32 mouse cellular contexts compared by ENCODE assay signal in the genomic region with DNA sequence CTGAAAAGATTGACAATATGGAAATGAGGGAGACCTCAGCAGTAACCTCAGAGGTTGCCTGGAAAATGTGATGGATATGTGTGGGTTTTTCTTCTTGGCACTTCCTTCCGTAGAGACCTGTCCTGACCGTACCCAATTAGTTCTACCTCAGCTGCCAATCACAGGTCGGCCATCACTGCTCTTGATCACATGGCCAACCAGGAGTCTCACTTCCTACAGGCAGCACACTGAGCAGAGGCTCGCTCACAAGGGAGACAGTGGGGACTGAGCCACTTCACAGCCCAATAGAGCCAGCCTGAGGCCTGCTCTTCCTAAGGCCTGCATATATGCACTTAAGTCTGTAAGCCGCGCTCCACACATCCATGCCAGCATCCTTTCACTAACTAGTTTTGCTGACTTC.
"Had no signal": no experiment of that assay in that cellular context is flagged by ENCODE, and none has a peak within 500 bp of the region (broad histone marks: within the 10 kb centered on the region; RNA-seq: fewer than 3 reads in every experiment).

No protein-coding gene starts in this region.

- H3K9me3 ChIP-seq: limb, embryonic 10.5 days; limb, embryonic 12.5 days; limb, embryonic 13.5 days; limb, embryonic 15.5 days; liver, embryonic 12.5 days; liver, embryonic 13.5 days; liver, embryonic 15.5 days; lung, embryonic 15.5 days; megakaryocyte, embryonic 14.5 days; midbrain, embryonic 10.5 days; midbrain, embryonic 12.5 days; midbrain, embryonic 13.5 days; midbrain, embryonic 15.5 days had no signal

- H3K9ac ChIP-seq: limb, embryonic 12.5 days; limb, embryonic 13.5 days; limb, embryonic 15.5 days; liver, embryonic 12.5 days; liver, embryonic 13.5 days; liver, embryonic 14.5 days; liver, embryonic 15.5 days; liver, postnatal 0 days; lung, embryonic 14.5 days; lung, embryonic 15.5 days; midbrain, embryonic 12.5 days; midbrain, embryonic 13.5 days; midbrain, embryonic 15.5 days had no signal

- ATAC-seq: liver, embryonic 12.5 days; liver, postnatal 0 days; lung, postnatal 0 days; midbrain, embryonic 13.5 days; midbrain, embryonic 15.5 days; midbrain, embryonic 16.5 days had no signal

- H3K4me1 ChIP-seq: liver, embryonic 15.5 days; lung, embryonic 15.5 days; midbrain, embryonic 12.5 days had no signal

- H3K4me3 ChIP-seq: left cerebral cortex, adult 2 months; limb, embryonic 10.5 days; limb, embryonic 12.5 days; limb, embryonic 13.5 days; limb, embryonic 15.5 days; liver, embryonic 12.5 days; liver, embryonic 13.5 days; liver, embryonic 15.5 days; lung, embryonic 15.5 days; megakaryocyte, embryonic 14.5 days; midbrain, embryonic 10.5 days; midbrain, embryonic 12.5 days; midbrain, embryonic 13.5 days; midbrain, embryonic 15.5 days; myocyte had no signal

- H3K27me3 ChIP-seq: limb, embryonic 12.5 days; liver, embryonic 12.5 days; liver, embryonic 13.5 days; liver, embryonic 15.5 days; lung, embryonic 15.5 days; megakaryocyte, embryonic 14.5 days; midbrain, embryonic 12.5 days; midbrain, embryonic 13.5 days; midbrain, embryonic 15.5 days had no signal

- H3K4me2 ChIP-seq: limb, embryonic 12.5 days; limb, embryonic 13.5 days; limb, embryonic 15.5 days; liver, embryonic 11.5 days; liver, embryonic 12.5 days; liver, embryonic 13.5 days; liver, embryonic 15.5 days; lung, embryonic 14.5 days; lung, embryonic 15.5 days; midbrain, embryonic 11.5 days; midbrain, embryonic 12.5 days; midbrain, embryonic 13.5 days; midbrain, embryonic 15.5 days had no signal

- H3K27ac ChIP-seq: left cerebral cortex, adult 2 months; limb, embryonic 10.5 days; limb, embryonic 12.5 days; limb, embryonic 13.5 days; limb, embryonic 15.5 days; liver, embryonic 12.5 days; liver, embryonic 13.5 days; liver, embryonic 14.5 days; liver, embryonic 15.5 days; lung, embryonic 15.5 days; macrophage; midbrain, embryonic 10.5 days; midbrain, embryonic 12.5 days; midbrain, embryonic 13.5 days; midbrain, embryonic 15.5 days had no signal

- H3K36me3 ChIP-seq: limb, embryonic 10.5 days; limb, embryonic 12.5 days; limb, embryonic 13.5 days; limb, embryonic 15.5 days; liver, embryonic 12.5 days; liver, embryonic 13.5 days; liver, embryonic 15.5 days; lung, embryonic 15.5 days; midbrain, embryonic 10.5 days; midbrain, embryonic 12.5 days; midbrain, embryonic 13.5 days; midbrain, embryonic 15.5 days had no signal

- DNase-seq: left cerebral cortex, postnatal 4 days; liver; liver, embryonic 13.5 days; liver, postnatal 0 days; lung, adult 18-20 months; lung, adult 2 months; lung, embryonic 14.5 days; lung, postnatal 10 days; lung, postnatal 14 days; lung, postnatal 36 days; lung, postnatal 4 days; midbrain, embryonic 14.5 days had no signal
